ENCODE assay signal across 13 mouse cellular contexts in genomic region chrX:158976648-158977047, GRCm38 (mm10).
DNase-seq lines count a peak whose midpoint lies in the region; ATAC-seq and TF ChIP-seq lines count a peak whose summit lies in the region.
"Had no signal": no experiment of that assay in that cellular context is flagged by ENCODE, and none has a peak within 500 bp of the region (broad histone marks: within the 10 kb centered on the region; RNA-seq: fewer than 3 reads in every experiment).

No protein-coding gene starts in this region.

- no peak overlapping the region for H3K27ac ChIP-seq in lung, embryonic 14.5 days (ENCODE audit: low read depth)
- no peak overlapping the region for H3K27ac ChIP-seq in limb, embryonic 10.5 days
- H3K27ac ChIP-seq: embryonic facial prominence, embryonic 13.5 days; forebrain, embryonic 15.5 days; hindbrain, embryonic 12.5 days; left cerebral cortex, adult 2 months; liver, embryonic 12.5 days had no signal

- H3K4me2 ChIP-seq in lung, embryonic 14.5 days = no peak overlapping the region
- H3K4me2 ChIP-seq: embryonic facial prominence, embryonic 13.5 days; forebrain, embryonic 15.5 days; hindbrain, embryonic 12.5 days; liver, embryonic 12.5 days had no signal

- no peak overlapping the region for H3K4me3 ChIP-seq in lung, embryonic 14.5 days (ENCODE audit: low read depth, low read length)
- no peak overlapping the region for H3K4me3 ChIP-seq in limb, embryonic 10.5 days
- H3K4me3 ChIP-seq: embryonic facial prominence, embryonic 13.5 days; forebrain, embryonic 15.5 days; hindbrain, embryonic 12.5 days; left cerebral cortex, adult 2 months; liver, embryonic 12.5 days had no signal

- no peaks in the 10 kb centered on the region for H3K9me3 ChIP-seq in lung, embryonic 14.5 days (ENCODE audit: low read depth, low read length)
- no peaks in the 10 kb centered on the region for H3K9me3 ChIP-seq in limb, embryonic 10.5 days (replicated peaks)
- H3K9me3 ChIP-seq: embryonic facial prominence, embryonic 13.5 days; forebrain, embryonic 15.5 days; hindbrain, embryonic 12.5 days; liver, embryonic 12.5 days had no signal

- H3K9ac ChIP-seq in lung, embryonic 14.5 days = no peak overlapping the region
- H3K9ac ChIP-seq: embryonic facial prominence, embryonic 13.5 days; forebrain, embryonic 15.5 days; hindbrain, embryonic 12.5 days; liver, embryonic 12.5 days had no signal

- no peak for TF ChIP-seq POLR2A in brain, embryonic 14.5 days (IDR thresholded peaks at IDR 0.05; ENCODE audit: borderline replicate concordance, extremely low read depth, insufficient read depth, insufficient read length, poor library complexity, severe bottlenecking)

- no peaks in the 10 kb centered on the region for H3K27me3 ChIP-seq in lung, embryonic 14.5 days (ENCODE audit: insufficient read depth, low read length)
- peaks cover 30% of the 10 kb centered on the region for H3K27me3 ChIP-seq in limb, embryonic 10.5 days (ENCODE audit: low read depth, poor library complexity, severe bottlenecking)
- H3K27me3 ChIP-seq: forebrain, embryonic 15.5 days; hindbrain, embryonic 12.5 days; liver, embryonic 12.5 days had no signal

- WGBS in lung, embryonic 14.5 days = 46% methylated on average over 5 of the region's 5 CpGs
- WGBS in limb, embryonic 10.5 days = 64% methylated on average over 5 of the region's 5 CpGs

- no peak for TF ChIP-seq CTCF in lung, embryonic 14.5 days (IDR thresholded peaks at IDR 0.05; ENCODE audit: low read depth)
- TF ChIP-seq CTCF in brain, embryonic 14.5 days (IDR thresholded peaks at IDR 0.05; ENCODE audit: borderline replicate concordance, extremely low read depth, insufficient read depth, insufficient read length) = no peak

- peak; percentile 54 for DNase-seq in lung, embryonic 14.5 days
- DNase-seq in lung, adult 18-20 months = no peak
- peak; percentile 49 for DNase-seq in brain, embryonic 14.5 days (ENCODE audit: low read depth)
- DNase-seq in cerebellum, adult 8-10 months = peak; percentile 12
- peak; percentile 7 for DNase-seq in gastrocnemius, postnatal 25 days
- DNase-seq in right cerebral cortex, postnatal 25 days = no peak
- DNase-seq in limb, embryonic 10.5 days (ENCODE audit: low spot score) = no peak
- DNase-seq: kidney, adult 9 months had no signal

- H3K4me1 ChIP-seq in lung, embryonic 14.5 days (ENCODE audit: insufficient read depth) = no peaks in the 10 kb centered on the region
- no peaks in the 10 kb centered on the region for H3K4me1 ChIP-seq in limb, embryonic 10.5 days
- H3K4me1 ChIP-seq: embryonic facial prominence, embryonic 13.5 days; forebrain, embryonic 15.5 days; hindbrain, embryonic 12.5 days; liver, embryonic 12.5 days had no signal

- H3K36me3 ChIP-seq in lung, embryonic 14.5 days (ENCODE audit: insufficient read depth) = no peaks in the 10 kb centered on the region
- no peaks in the 10 kb centered on the region for H3K36me3 ChIP-seq in limb, embryonic 10.5 days
- H3K36me3 ChIP-seq: embryonic facial prominence, embryonic 13.5 days; forebrain, embryonic 15.5 days; hindbrain, embryonic 12.5 days; liver, embryonic 12.5 days had no signal

- ATAC-seq in lung, embryonic 14.5 days (ENCODE audit: insufficient read depth) = peak; percentile 58; the same call in 1 of the 2 replicates
- ATAC-seq: forebrain, embryonic 15.5 days; liver, embryonic 12.5 days had no signal

Comparison
In these comparisons a context has a peak if more than half of its experiments do, and no peak if none do; other contexts are left out.
1. DNase-seq: peak in lung, embryonic 14.5 days (single experiment), brain, embryonic 14.5 days (single experiment), cerebellum, adult 8-10 months (single experiment) and gastrocnemius, postnatal 25 days (single experiment); none in lung, adult 18-20 months (0 of 2), right cerebral cortex, postnatal 25 days (single experiment) and limb, embryonic 10.5 days (single experiment).